Mouse (Mus musculus): Measurements from ENCODE around the gene Ppp1r3g. TPM values are rescaled to one million over a fixed set of nuclear protein-coding genes. Genes with fewer than 3 reads are reported as not detected.

Ppp1r3g gene
- not detected for polyA plus RNA-seq (2014; fragmentation: Illumina TruSeq; extraction: RNeasy Lipid Tissue Mini Kit (QIAGEN cat#74804); ENCODE audit: low read depth, low replicate concordance)

GRCm38 (mm10) chr13:35958539-35958938 is at the start of gene Ppp1r3g:
Gene Ppp1r3g (plus strand): TSS chr13:35958839.

Other genes starting within 250 kb of the Ppp1r3g start
- 6.9 TPM for gene Rpp40, start 52.5 kb upstream of the Ppp1r3g start, polyA plus RNA-seq (2014; fragmentation: Illumina TruSeq; extraction: RNeasy Lipid Tissue Mini Kit (QIAGEN cat#74804); ENCODE audit: low read depth, low replicate concordance)
- gene Fars2, start 158.6 kb downstream of the Ppp1r3g start, polyA plus RNA-seq (2014; fragmentation: Illumina TruSeq; extraction: RNeasy Lipid Tissue Mini Kit (QIAGEN cat#74804); ENCODE audit: low read depth, low replicate concordance), result 45.9 TPM
- gene Lyrm4, start 158.7 kb downstream of the Ppp1r3g start, polyA plus RNA-seq (2014; fragmentation: Illumina TruSeq; extraction: RNeasy Lipid Tissue Mini Kit (QIAGEN cat#74804); ENCODE audit: low read depth, low replicate concordance), result 13.0 TPM